Mouse (Mus musculus) heart, postnatal 0 days (tissue): ENCODE measurements around the gene Coa4.

Experiments
- CTCF ChIP-seq: IDR thresholded peaks from 2 replicates; pipeline ENCODE4 v1.5.1; 2016; ENCODE audit warnings: antibody characterized with exemption, control low read depth, low read depth
- EP300 ChIP-seq: IDR thresholded peaks from 2 replicates; pipeline ENCODE4 v1.6.1; 2016; ENCODE audit warnings: antibody characterized with exemption, low read depth

DNA sequence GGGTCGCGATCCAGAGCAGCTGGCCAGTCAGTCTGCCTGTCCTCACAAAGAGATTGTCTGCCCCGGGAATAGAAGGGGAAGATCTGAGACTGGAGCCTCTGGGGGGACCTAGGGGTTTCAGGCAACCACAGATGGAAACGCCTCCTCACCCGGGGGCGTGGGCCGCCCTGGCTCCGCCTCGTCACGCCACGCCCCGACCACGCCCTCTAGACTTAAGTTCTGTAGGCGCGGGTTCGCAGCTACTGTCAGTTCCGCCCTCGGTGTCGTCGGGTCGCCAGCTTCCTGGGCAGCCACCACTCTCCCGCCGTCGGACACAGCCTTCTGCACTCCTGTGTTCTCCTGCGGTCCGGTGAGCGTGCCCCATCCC, 43.8 kb upstream of the Coa4 start, which contains the start of gene Ucp2:
- TF ChIP-seq CTCF (no peak), EP300 (peak; percentile 53)
